Mouse (Mus musculus) thymus, adult 2 months (tissue): Measurements from ENCODE around the gene Lrba.

ENCODE experiments used
- CTCF ChIP-seq: fragments of 200-500 bp; IDR thresholded peaks from 2 replicates; pipeline ENCODE4 v1.5.1; 2012; ENCODE audit warnings: mild to moderate bottlenecking, control low read depth, low read length, moderate library complexity, borderline replicate concordance; ENCODE audit not compliant: control insufficient read depth, poor library complexity, insufficient read depth; ENCODE audit errors: extremely low read depth
- POLR2A ChIP-seq: fragments of 200-500 bp; IDR thresholded peaks from 2 replicates; pipeline ENCODE4 v1.6.1; 2012; ENCODE audit warnings: mild to moderate bottlenecking, low read length, control low read depth, moderate library complexity; ENCODE audit not compliant: control insufficient read depth, poor library complexity, insufficient read depth; ENCODE audit errors: extremely low read depth

GRCm38 (mm10) chr3:86231532-86232086, 7.1 kb downstream of the Lrba start:
- TF ChIP-seq CTCF: no peak
- TF ChIP-seq POLR2A: no peak
